Mouse (Mus musculus) Patski (cell line): Measurements from ENCODE around the gene Zfand3. TPM values are rescaled to one million over a fixed set of nuclear protein-coding genes. Genes with fewer than 3 reads are reported as not detected.

ENCODE experiments used
- ATAC-seq: fragments of 100-300 bp; one replicate; pipeline ENCODE4 v1.8.0; 2021
- CTCF ChIA-PET: fragments of 350-600 bp; sonication (Branson Sonifier 250); formaldehyde crosslinking; loops from one replicate; lab custom pipeline; 2022; ENCODE audit warnings: inconsistent platforms; lab: Charles Lee
- POLR2A ChIA-PET: fragments of 350-600 bp; sonication (Branson Sonifier 250); formaldehyde crosslinking; loops from one replicate; lab custom pipeline; 2022; ENCODE audit warnings: antibody characterized with exemption, inconsistent platforms; lab: Charles Lee
- DNase-seq: peaks from one replicate; pipeline ENCODE4 v3.0.0-alpha.2; 2011; ENCODE audit warnings: low read depth, low spot score
- H3K27me3 ChIP-seq: fragments of 371-371 bp; one replicate; pipeline ENCODE4 v1.5.1; 2021
- CTCF ChIP-seq: fragments of 100-300 bp; IDR thresholded peaks from one replicate; pipeline ENCODE4 v1.5.1; 2021
- in situ Hi-C: fragments of 300-500 bp; cut with MboI; formaldehyde crosslinking; loops from 3 replicates; pipeline ENCODE4 v1.11.1; 2018; ENCODE audit warnings: low pct_unique_long_range_greater_than_20kb, mixed read lengths
- polyA plus RNA-seq: library from polyadenylated mRNA; unstranded; gene quantifications from one replicate; pipeline ENCODE4 v1.2.3, GENCODE M21; 2021

Gene Zfand3
- polyA plus RNA-seq, 1 experiment from 2014 or later, result 133 TPM

GRCm38 (mm10) chr17:29994459-29994858, 10.1 kb upstream of the Zfand3 start:
- in situ Hi-C loops, result no loop called here
- no peak for TF ChIP-seq CTCF
- DNase-seq (no peak), ATAC-seq (no peak)
- POLR2A ChIA-PET, result no interaction called here
- CTCF ChIA-PET, result no interaction called here
- H3K27me3 ChIP-seq, result no peaks in the 10 kb centered on the region

- in situ Hi-C loops, result no loop called here
- ATAC-seq (no peak), DNase-seq (no peak)
- TF ChIP-seq CTCF, result no peak
- ChIA-PET CTCF (no interaction called here), POLR2A (no interaction called here)
- H3K27me3 ChIP-seq, result no peaks in the 10 kb centered on the region
Measured at GRCm38 (mm10) chr17:29995986-29996385, 8.5 kb upstream of the Zfand3 start.

- POLR2A ChIA-PET, result no interaction called here
- H3K27me3 ChIP-seq, result no peaks in the 10 kb centered on the region
- no peak for DNase-seq
- no peak for ATAC-seq
- in situ Hi-C loops, result no loop called here
- CTCF ChIA-PET, result no interaction called here
- no peak for TF ChIP-seq CTCF
Measured at GRCm38 (mm10) chr17:29997726-29998125, 6.8 kb upstream of the Zfand3 start.

DNA sequence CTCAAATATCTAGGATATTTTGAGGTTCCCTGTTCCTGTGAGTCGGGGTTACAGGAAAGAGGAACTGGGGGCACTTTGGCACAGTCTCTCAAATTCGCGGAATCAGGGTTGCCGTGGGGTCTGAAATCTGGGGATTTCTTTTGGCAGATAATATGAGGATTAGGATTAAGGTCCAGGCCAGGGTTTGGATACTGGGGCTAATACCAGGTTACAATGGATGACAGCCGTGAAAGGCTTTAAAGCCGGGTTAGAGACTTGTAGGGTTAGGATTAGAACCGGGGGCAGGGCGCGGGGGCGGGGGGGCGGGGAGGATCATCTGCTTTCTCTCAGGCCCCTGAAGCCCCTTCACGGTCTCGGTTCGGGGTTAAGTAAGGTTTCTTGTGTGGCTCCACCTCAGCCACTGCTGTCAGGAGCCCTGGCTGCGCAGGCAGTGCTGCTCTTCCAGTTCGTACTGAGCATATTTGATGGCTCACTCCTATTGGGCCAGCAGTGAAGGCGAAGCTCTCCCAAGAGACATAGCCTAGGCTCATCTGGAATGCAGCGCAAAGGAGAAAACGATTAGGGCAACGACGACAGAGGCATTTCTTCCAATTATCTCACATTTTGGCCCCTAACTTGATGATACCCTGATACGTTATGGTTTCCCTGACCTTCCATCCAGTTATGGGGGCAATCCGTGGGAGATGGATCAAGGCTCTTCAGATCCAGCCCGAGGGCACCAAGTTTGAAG, 5.8 kb upstream of the Zfand3 start:
- DNase-seq (no peak), ATAC-seq (no peak)
- CTCF ChIA-PET, result interaction anchor here (0.7 to 1.4 kb wide), 2 partner anchors 21 to 262 kb away, joined by 3 read pairs; no protein-coding TSS in a partner anchor
- H3K27me3 ChIP-seq, result no peaks in the 10 kb centered on the region
- TF ChIP-seq CTCF, result no peak
- in situ Hi-C loops, result no loop called here
- POLR2A ChIA-PET, result no interaction called here

DNA sequence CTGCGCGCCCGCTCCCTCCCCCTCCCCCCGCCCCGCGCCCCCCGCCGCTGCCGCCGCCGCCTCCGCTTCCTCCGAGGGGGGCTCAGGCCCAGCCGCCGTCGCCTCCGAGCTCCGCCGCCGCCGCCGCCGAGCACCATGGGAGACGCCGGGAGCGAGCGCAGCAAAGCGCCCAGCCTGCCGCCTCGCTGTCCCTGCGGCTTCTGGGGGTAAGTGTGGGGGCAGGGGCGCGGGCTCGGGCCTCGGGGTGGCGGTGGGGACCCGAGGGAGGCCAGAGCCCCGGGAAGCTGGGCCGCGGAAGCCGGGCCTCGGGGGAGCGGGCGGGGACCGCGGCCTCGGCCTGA, 540 bp downstream of the Zfand3 start:
- TF ChIP-seq CTCF, result no peak
- CTCF ChIA-PET, result interaction anchor here (2.3 kb wide), 1 partner anchor 29 kb away, joined by 6 read pairs; no protein-coding TSS in a partner anchor
- no peaks in the 10 kb centered on the region for H3K27me3 ChIP-seq
- DNase-seq, result no peak
- in situ Hi-C loops, result no loop called here
- POLR2A ChIA-PET, result interaction anchor here (0.6 to 2.0 kb wide), 4 partner anchors 9 to 28 kb away, joined by 3 to 8 read pairs (median 4); no protein-coding TSS in a partner anchor
- no peak for ATAC-seq

- H3K27me3 ChIP-seq, result no peaks in the 10 kb centered on the region
- ATAC-seq (no peak), DNase-seq (no peak)
- ChIA-PET CTCF (interaction anchor here (0.8 to 2.3 kb wide), 2 partner anchors 19 to 30 kb away, joined by 3 to 6 read pairs; no protein-coding TSS in a partner anchor), POLR2A (interaction anchor here (0.6 to 2.0 kb wide), 5 partner anchors 8 to 29 kb away, joined by 3 to 8 read pairs (median 3); no protein-coding TSS in a partner anchor)
- TF ChIP-seq CTCF, result no peak
- in situ Hi-C loops, result no loop called here
Measured at GRCm38 (mm10) chr17:30005451-30005941, 963 bp downstream of the Zfand3 start.

GRCm38 (mm10) chr17:30006877-30007276, 2.3 kb downstream of the Zfand3 start:
- in situ Hi-C loops, result no loop called here
- H3K27me3 ChIP-seq, result no peaks in the 10 kb centered on the region
- ChIA-PET POLR2A (interaction anchor here (1.1 to 1.4 kb wide), 2 partner anchors 26 to 47 kb away, joined by 3 to 4 read pairs; no protein-coding TSS in a partner anchor), CTCF (interaction anchor here (1.5 kb wide), 2 partner anchors 14 to 31 kb away, joined by 3 to 5 read pairs; no protein-coding TSS in a partner anchor)
- ATAC-seq (no peak), DNase-seq (no peak)
- no peak for TF ChIP-seq CTCF

GRCm38 (mm10) chr17:30007883-30008282, 3.4 kb downstream of the Zfand3 start:
- ATAC-seq (no peak), DNase-seq (no peak)
- ChIA-PET CTCF (interaction anchor here (0.6 to 1.5 kb wide), 4 partner anchors 9 to 32 kb away, joined by 3 to 5 read pairs (median 3); no protein-coding TSS in a partner anchor), POLR2A (interaction anchor here (1.4 kb wide), 1 partner anchor 46 kb away, joined by 4 read pairs; no protein-coding TSS in a partner anchor)
- no peak for TF ChIP-seq CTCF
- in situ Hi-C loops, result no loop called here
- no peaks in the 10 kb centered on the region for H3K27me3 ChIP-seq

DNA sequence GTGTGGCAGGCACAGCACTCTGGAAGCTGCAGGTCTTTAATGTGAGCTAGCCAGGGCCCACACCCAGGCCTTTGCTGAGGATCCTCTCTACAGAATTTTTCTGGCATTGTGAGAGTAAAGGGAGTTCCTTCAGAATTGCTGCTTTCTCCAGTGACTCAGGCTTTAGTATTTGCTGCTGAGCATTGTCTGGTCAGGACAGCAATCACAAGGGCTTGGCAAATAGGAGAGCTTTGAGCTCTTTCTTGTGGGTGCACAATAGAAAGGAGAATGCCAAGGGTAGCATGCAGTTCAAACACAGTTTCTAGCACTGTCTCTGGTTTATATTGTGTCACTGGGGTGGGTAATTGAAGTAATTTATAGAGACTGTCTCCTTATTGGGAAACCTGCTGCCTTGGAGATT, 3.9 kb downstream of the Zfand3 start:
- in situ Hi-C loops, result no loop called here
- ChIA-PET POLR2A (interaction anchor here (1.4 kb wide), 1 partner anchor 45 kb away, joined by 4 read pairs; no protein-coding TSS in a partner anchor), CTCF (interaction anchor here (0.6 to 1.5 kb wide), 3 partner anchors 9 to 16 kb away, joined by 3 read pairs; no protein-coding TSS in a partner anchor)
- ATAC-seq, result no peak
- no peak for TF ChIP-seq CTCF
- no peak for DNase-seq
- no peaks in the 10 kb centered on the region for H3K27me3 ChIP-seq

DNA sequence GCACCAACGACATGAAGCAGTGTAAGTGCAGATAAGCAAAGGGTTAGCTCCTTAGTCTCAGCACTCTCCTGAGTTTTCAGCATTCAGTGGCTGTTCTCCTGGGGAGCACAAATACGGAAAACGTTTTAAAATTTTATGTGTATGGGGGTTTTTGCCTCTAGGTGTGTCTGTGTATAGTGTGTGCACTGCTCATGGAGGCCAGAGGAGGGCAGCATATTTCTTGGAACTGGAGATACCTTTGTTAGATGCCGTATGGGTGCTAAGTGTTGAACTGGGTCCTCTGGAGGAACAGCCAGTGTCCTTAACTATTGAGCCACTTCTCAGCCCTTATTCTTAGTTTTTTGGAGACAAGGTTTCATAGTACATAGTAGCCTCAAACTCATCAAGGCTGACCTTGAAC, 10.1 kb downstream of the Zfand3 start:
- POLR2A ChIA-PET, result interaction anchor here (0.6 kb wide), 1 partner anchor 23 kb away, joined by 3 read pairs; no protein-coding TSS in a partner anchor
- CTCF ChIA-PET, result interaction anchor here (1.7 kb wide), 1 partner anchor 10 kb away, joined by 9 read pairs; no protein-coding TSS in a partner anchor
- in situ Hi-C loops, result no loop called here
- H3K27me3 ChIP-seq, result no peaks in the 10 kb centered on the region
- no peak for DNase-seq
- peak; percentile 49 for TF ChIP-seq CTCF
- ATAC-seq, result no peak
